Mouse (Mus musculus): ENCODE results near the gene Slc35e3. TPM values are rescaled to one million over a fixed set of nuclear protein-coding genes. Genes with fewer than 3 reads are reported as not detected.

The Slc35e3 gene
- polyA plus RNA-seq, 1 experiment from 2014 or later, result 8.5 TPM

DNA sequence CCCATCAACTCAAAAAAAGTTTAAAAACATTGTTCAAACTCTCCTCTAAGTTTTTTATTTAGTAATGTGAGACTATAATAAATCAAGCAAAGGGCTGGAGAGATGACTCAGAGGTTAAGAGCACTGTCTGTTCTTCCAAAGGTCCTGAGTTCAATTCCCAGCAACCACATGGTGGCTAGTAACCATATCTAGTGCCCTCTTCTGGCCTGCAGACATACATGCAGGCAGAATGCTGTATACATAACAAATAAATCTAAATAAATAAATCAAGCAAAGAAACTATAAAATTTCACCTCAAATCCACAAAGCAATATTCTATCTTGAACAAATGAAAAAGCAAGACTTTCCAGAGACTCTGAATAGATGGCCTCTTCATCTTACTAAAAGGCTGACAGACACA, 54.0 kb downstream of the Slc35e3 start:
- Histone ChIP-seq H3K4me3 (ENCODE audit: low read length) (no peak overlapping the region), H3K4me2 (ENCODE audit: low read depth, low read length) (no peak overlapping the region), H3K36me3 (ENCODE audit: control insufficient read depth, insufficient read depth, low read length) (peaks cover 23% of the 10 kb centered on the region), H3K27me3 (replicated peaks; ENCODE audit: control insufficient read depth, insufficient read depth, low read length) (no peaks in the 10 kb centered on the region), H3K9me3 (ENCODE audit: control insufficient read depth, low read length) (no peaks in the 10 kb centered on the region), H3K4me1 (ENCODE audit: control insufficient read depth, insufficient read depth, low read length) (no peaks in the 10 kb centered on the region), H3K27ac (ENCODE audit: low read length) (no peak overlapping the region), H3K9ac (ENCODE audit: low read depth, low read length) (no peak overlapping the region)
- ATAC-seq, result no peak

DNA sequence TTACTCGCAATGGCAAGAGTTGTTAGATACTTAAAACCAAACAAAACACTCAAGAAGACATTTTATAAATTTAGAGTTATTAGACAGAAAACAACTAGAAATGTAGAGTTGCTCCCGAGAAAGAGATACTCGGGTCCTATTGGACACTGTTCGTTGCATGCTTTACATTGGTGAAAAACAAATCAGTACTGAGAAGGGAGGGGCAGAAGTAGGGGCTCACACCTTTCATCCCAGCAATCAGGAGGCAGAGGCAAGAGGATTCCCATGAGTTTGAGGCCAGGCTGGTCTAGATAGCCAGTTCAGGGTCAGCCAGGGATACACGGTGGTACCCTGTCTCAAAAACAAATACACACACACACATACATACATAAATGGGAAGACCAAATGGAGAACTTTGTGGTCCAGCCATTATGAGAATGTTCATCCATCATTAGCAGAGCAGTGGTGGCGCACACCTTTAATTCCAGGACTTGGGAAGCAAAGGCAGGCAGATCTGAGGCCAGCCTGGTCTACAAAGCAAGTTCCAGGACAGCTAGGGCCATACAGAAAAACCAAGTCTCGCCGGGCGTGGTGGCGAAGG, 54.7 kb downstream of the Slc35e3 start:
- ATAC-seq, result no peak
- WGBS, result 95% methylated on average over 10 of the region's 10 CpGs

DNA sequence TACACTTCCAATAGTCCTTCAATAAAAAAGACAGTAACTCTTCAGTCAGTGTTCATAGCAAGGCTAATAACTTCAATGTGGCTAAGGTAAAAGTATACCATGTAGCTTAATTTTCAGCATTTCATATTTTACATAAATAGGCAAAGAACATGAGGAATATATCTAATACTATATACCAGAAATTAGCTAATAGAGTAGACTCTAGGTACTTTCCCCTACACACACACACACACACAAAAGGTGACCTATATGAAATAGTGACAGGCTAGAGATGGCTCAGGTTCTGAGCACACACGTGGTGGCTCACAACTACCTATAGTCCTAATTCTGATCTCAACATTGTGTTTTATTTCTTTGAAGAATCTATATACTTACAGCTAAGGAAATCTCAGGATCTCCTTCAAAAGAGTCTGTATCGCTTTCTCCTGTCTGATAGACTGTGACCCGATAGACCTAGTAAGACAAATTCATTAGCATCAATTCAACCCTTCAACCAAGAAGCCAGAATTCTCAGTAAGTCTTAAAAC, 55.3 kb downstream of the Slc35e3 start:
- Histone ChIP-seq H3K27ac (ENCODE audit: low read length) (no peak overlapping the region), H3K4me1 (ENCODE audit: control insufficient read depth, insufficient read depth, low read length) (no peaks in the 10 kb centered on the region), H3K9me3 (ENCODE audit: control insufficient read depth, low read length) (no peaks in the 10 kb centered on the region), H3K4me3 (ENCODE audit: low read length) (no peak overlapping the region), H3K36me3 (ENCODE audit: control insufficient read depth, insufficient read depth, low read length) (peaks cover 22% of the 10 kb centered on the region), H3K9ac (ENCODE audit: low read depth, low read length) (no peak overlapping the region), H3K4me2 (ENCODE audit: low read depth, low read length) (no peak overlapping the region), H3K27me3 (replicated peaks; ENCODE audit: control insufficient read depth, insufficient read depth, low read length) (no peaks in the 10 kb centered on the region)
- 97% methylated on average over 3 of the region's 3 CpGs for WGBS
- no peak for ATAC-seq

More for the DNA sequence above, 54.7 kb downstream of the Slc35e3 start:
- H3K4me1 ChIP-seq (ENCODE audit: control insufficient read depth, insufficient read depth, low read length), result no peaks in the 10 kb centered on the region
- no peak overlapping the region for H3K9ac ChIP-seq (ENCODE audit: low read depth, low read length)
- H3K27ac ChIP-seq (ENCODE audit: low read length), result no peak overlapping the region
- H3K27me3 ChIP-seq (replicated peaks; ENCODE audit: control insufficient read depth, insufficient read depth, low read length), result no peaks in the 10 kb centered on the region
- H3K4me3 ChIP-seq (ENCODE audit: low read length), result no peak overlapping the region
- no peaks in the 10 kb centered on the region for H3K9me3 ChIP-seq (ENCODE audit: control insufficient read depth, low read length)
- no peak overlapping the region for H3K4me2 ChIP-seq (ENCODE audit: low read depth, low read length)
- H3K36me3 ChIP-seq (ENCODE audit: control insufficient read depth, insufficient read depth, low read length), result peaks cover 22% of the 10 kb centered on the region

DNA sequence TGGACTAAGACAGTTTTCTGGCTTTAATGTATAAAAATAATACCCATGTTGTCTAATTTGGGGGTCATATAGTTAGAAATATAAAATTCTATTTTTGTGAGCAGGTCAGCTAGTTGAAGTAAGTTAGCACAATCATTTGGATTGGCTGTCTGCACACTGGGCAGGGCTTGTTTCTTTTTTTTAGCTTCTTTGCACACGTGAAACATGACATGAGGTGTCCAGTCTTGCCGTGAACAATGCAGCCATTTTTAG, 56.1 kb downstream of the Slc35e3 start:
- ATAC-seq, result no peak
- WGBS, result 86% methylated on average over 2 of the region's 2 CpGs
- no peak overlapping the region for H3K9ac ChIP-seq (ENCODE audit: low read depth, low read length)
- no peaks in the 10 kb centered on the region for H3K9me3 ChIP-seq (ENCODE audit: control insufficient read depth, low read length)
- no peak overlapping the region for H3K27ac ChIP-seq (ENCODE audit: low read length)
- no peaks in the 10 kb centered on the region for H3K27me3 ChIP-seq (replicated peaks; ENCODE audit: control insufficient read depth, insufficient read depth, low read length)
- no peaks in the 10 kb centered on the region for H3K4me1 ChIP-seq (ENCODE audit: control insufficient read depth, insufficient read depth, low read length)
- H3K4me2 ChIP-seq (ENCODE audit: low read depth, low read length), result no peak overlapping the region
- no peak overlapping the region for H3K4me3 ChIP-seq (ENCODE audit: low read length)
- H3K36me3 ChIP-seq (ENCODE audit: control insufficient read depth, insufficient read depth, low read length), result peaks cover 22% of the 10 kb centered on the region

DNA sequence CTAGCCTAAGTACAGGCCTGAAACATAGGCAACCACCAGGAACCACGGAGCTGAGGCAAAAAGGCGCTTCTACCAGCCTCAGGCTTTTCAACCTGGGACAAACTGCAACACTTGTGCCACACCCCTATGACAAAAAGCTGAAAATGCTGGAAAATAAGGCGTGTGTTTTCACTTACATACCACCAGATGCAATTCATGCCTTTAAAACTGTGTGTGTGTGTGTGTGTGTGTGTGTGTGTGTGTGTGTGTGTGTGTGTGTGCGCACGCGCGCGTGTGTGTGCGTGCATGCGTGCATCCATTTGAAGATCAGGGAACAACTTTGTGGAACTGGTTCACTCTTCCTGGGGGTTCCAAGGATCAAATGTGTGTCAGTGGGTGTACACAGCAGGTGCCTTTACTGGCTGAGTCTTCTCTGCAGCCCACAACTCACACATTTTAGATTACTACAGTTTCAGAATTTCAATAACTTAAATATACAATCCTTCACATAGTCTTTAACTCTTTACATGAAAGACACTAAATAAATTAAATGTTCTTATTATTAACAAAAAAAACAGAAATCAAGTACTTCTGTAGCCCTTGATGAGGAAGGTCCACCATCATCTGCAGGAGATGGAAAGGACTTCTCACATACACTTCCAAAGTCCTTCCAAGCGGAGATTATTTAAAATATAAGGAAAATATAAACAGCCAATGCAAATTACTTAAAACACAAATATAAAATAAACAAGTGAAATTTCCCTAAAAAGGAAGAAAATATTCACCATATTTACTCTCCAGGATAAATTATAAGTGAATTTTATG, 56.7 kb downstream of the Slc35e3 start:
- no peaks in the 10 kb centered on the region for H3K4me1 ChIP-seq (ENCODE audit: control insufficient read depth, insufficient read depth, low read length)
- H3K9me3 ChIP-seq (ENCODE audit: control insufficient read depth, low read length), result no peaks in the 10 kb centered on the region
- H3K4me2 ChIP-seq (ENCODE audit: low read depth, low read length), result no peak overlapping the region
- H3K27ac ChIP-seq (ENCODE audit: low read length), result no peak overlapping the region
- H3K36me3 ChIP-seq (ENCODE audit: control insufficient read depth, insufficient read depth, low read length), result peaks cover 18% of the 10 kb centered on the region
- no peaks in the 10 kb centered on the region for H3K27me3 ChIP-seq (replicated peaks; ENCODE audit: control insufficient read depth, insufficient read depth, low read length)
- H3K9ac ChIP-seq (ENCODE audit: low read depth, low read length), result no peak overlapping the region
- ATAC-seq, result no peak
- H3K4me3 ChIP-seq (ENCODE audit: low read length), result no peak overlapping the region
- WGBS, result 93% methylated on average over 11 of the region's 11 CpGs

DNA sequence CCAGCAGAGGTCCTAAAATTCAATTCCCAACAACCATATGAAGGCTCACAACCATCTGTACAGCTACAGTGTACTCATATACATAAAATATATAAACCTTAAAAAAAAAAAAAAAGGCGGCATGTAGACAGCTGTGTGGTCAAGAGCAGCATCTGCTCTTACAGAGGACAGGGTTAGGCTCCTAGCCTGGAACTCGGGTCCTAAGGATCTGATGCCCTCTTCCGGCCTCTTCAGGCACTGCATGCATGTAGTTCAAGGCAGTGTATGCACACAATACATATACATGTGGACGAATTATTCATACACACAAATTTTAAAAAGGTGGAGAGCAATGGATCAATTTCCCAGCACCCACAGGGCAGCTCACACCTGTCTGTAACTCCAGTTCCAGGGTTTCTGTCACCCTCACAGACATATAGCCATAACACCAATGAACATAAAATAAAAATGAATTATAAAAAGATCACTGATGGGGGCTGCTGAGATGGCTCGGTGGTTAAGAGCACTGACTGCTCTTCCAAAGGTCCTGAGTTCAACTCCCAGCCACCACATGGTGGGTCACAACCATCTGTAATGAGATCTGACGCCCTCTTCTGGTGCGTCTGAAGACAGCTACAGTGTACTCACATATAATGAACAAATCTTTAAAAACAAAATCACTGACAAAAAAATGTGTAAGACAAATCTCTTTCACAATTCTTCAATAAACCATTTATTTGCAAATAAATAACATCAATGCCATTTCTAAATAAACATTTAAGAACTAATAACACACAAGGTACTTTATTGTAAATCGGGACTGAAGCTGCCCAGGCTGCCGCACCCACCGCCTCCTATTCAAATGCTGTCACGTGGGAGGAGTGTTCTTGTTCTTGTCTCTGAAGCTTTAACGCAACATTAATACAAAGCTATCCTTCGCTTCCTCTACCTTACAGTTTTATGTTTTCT, 57.7 kb downstream of the Slc35e3 start:
- 85% methylated on average over 13 of the region's 13 CpGs for WGBS
- ATAC-seq, result peak; percentile 77
- no peaks in the 10 kb centered on the region for H3K4me1 ChIP-seq (ENCODE audit: control insufficient read depth, insufficient read depth, low read length)
- no peak overlapping the region for H3K27ac ChIP-seq (ENCODE audit: low read length)
- H3K36me3 ChIP-seq (ENCODE audit: control insufficient read depth, insufficient read depth, low read length), result peaks cover 17% of the 10 kb centered on the region
- no peak overlapping the region for H3K4me3 ChIP-seq (ENCODE audit: low read length)
- no peaks in the 10 kb centered on the region for H3K9me3 ChIP-seq (ENCODE audit: control insufficient read depth, low read length)
- H3K9ac ChIP-seq (ENCODE audit: low read depth, low read length), result no peak overlapping the region
- no peaks in the 10 kb centered on the region for H3K27me3 ChIP-seq (replicated peaks; ENCODE audit: control insufficient read depth, insufficient read depth, low read length)
- H3K4me2 ChIP-seq (ENCODE audit: low read depth, low read length), result no peak overlapping the region

DNA sequence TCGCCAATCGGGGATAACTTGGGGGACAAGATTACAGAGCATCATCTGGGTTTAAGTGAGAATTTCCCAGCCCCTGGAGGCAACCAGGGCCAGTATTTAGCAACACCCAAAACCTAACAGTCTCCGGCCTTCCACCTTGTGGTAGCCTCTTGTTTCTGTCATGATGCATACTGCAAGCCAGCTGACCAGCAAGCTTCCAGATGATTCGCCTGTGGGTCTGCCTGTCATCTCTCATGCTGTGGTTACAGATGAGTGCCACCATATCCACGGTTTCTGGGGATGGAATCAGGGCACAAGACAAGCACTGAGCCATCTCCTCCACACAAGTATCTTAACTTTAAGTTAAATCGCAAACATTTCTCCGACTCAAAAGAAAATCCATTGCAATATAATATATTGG, 58.6 kb downstream of the Slc35e3 start:
- Histone ChIP-seq H3K9ac (ENCODE audit: low read depth, low read length) (no peak overlapping the region), H3K4me3 (ENCODE audit: low read length) (no peak overlapping the region), H3K4me2 (ENCODE audit: low read depth, low read length) (no peak overlapping the region), H3K36me3 (ENCODE audit: control insufficient read depth, insufficient read depth, low read length) (peaks cover 12% of the 10 kb centered on the region), H3K9me3 (ENCODE audit: control insufficient read depth, low read length) (no peaks in the 10 kb centered on the region), H3K27me3 (replicated peaks; ENCODE audit: control insufficient read depth, insufficient read depth, low read length) (no peaks in the 10 kb centered on the region), H3K4me1 (ENCODE audit: control insufficient read depth, insufficient read depth, low read length) (no peaks in the 10 kb centered on the region), H3K27ac (ENCODE audit: low read length) (no peak overlapping the region)
- WGBS, result 87% methylated on average over 7 of the region's 7 CpGs
- no peak for ATAC-seq

DNA sequence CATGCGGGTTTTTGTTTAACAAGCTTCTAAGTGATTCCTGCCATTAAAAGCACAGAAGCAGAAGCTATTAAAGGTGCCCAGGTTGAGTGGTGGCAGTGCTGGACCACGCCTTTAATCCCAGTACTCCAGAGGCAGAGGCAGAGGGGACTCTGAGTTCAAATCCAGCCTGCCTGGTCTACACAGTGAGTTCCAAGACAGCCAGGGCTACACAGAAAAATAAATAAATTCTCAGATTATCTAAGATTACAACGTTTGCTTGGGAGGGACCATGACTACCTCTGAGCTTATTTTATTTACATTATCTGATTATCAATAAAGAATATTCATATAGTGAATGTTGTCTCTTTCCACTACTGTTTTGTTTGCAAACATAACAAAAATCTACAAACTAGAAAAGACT, 59.1 kb downstream of the Slc35e3 start:
- Histone ChIP-seq H3K4me3 (ENCODE audit: low read length) (no peak overlapping the region), H3K9ac (ENCODE audit: low read depth, low read length) (no peak overlapping the region), H3K4me2 (ENCODE audit: low read depth, low read length) (no peak overlapping the region), H3K9me3 (ENCODE audit: control insufficient read depth, low read length) (no peaks in the 10 kb centered on the region), H3K27me3 (replicated peaks; ENCODE audit: control insufficient read depth, insufficient read depth, low read length) (no peaks in the 10 kb centered on the region), H3K36me3 (ENCODE audit: control insufficient read depth, insufficient read depth, low read length) (peaks cover 10% of the 10 kb centered on the region; the same call in 1 of the 2 replicates), H3K4me1 (ENCODE audit: control insufficient read depth, insufficient read depth, low read length) (no peaks in the 10 kb centered on the region), H3K27ac (ENCODE audit: low read length) (no peak overlapping the region)
- 71% methylated on average over 3 of the region's 3 CpGs for WGBS
- ATAC-seq, result no peak

DNA sequence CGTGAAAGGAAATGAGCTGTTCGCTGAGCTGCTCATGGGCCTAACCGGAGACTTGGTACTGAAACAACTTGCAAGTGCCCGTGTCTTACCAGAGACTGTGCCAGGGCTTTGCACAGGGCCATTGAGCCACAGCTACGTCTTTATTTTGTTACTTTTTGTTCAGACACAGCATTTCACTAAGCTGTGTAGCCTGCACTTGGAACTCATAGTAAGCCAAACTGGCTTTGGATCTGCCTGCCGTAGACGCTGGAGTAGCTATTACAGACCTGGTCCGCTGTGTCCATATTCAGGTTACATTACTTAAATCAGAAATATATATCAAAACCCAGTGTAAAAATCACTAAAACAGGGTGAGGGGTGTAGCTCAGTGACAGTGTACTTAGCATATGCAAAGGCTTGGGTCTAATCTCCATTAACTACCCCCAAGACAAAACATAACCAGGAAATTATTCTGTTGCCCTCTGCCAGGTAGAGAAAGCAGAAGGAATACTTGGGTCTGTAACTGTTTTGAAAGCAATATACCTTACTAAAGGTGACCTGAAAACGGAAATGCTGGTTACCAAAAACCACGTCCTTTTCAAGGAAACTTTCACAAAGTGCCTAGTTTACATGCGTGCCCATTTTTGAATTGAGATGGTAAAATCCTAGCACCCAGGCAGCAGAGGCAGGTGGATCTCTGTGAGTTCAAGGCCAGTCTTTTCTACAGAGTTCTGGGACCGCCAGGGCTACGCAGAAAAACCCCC, 60.1 kb downstream of the Slc35e3 start:
- H3K36me3 ChIP-seq (ENCODE audit: control insufficient read depth, insufficient read depth, low read length), result peaks cover 10% of the 10 kb centered on the region; the same call in 1 of the 2 replicates
- no peaks in the 10 kb centered on the region for H3K9me3 ChIP-seq (ENCODE audit: control insufficient read depth, low read length)
- H3K27ac ChIP-seq (ENCODE audit: low read length), result no peak overlapping the region
- no peak for ATAC-seq
- no peak overlapping the region for H3K4me2 ChIP-seq (ENCODE audit: low read depth, low read length)
- no peak overlapping the region for H3K9ac ChIP-seq (ENCODE audit: low read depth, low read length)
- WGBS, result 92% methylated on average over 13 of the region's 13 CpGs
- H3K4me3 ChIP-seq (ENCODE audit: low read length), result no peak overlapping the region
- H3K27me3 ChIP-seq (replicated peaks; ENCODE audit: control insufficient read depth, insufficient read depth, low read length), result no peaks in the 10 kb centered on the region
- H3K4me1 ChIP-seq (ENCODE audit: control insufficient read depth, insufficient read depth, low read length), result no peaks in the 10 kb centered on the region

Data from intestine, embryonic 16.5 days (tissue).